Mouse (Mus musculus) stomach, embryonic 16.5 days (tissue): ENCODE measurements around the gene Anks1b. TPM values are rescaled to one million over a fixed set of nuclear protein-coding genes. Genes with fewer than 3 reads are reported as not detected.

Source experiments
- ATAC-seq: fragments of 200-750 bp; cut with Nextera tagmentation; 2 replicates; pipeline ENCODE4 v1.8.0; 2017; ENCODE audit warnings: moderate number of reproducible peaks, moderate TSS enrichment; ENCODE audit not compliant: insufficient read depth, low FRiP score
- H3K27ac ChIP-seq: fragments of 300-500 bp; sonication (generic); 2 replicates; pipeline ENCODE4 v1.5.1; 2014; ENCODE audit warnings: low read length
- H3K27me3 ChIP-seq: fragments of 300-500 bp; sonication (generic); 2 replicates; pipeline ENCODE4 v1.6.1; 2014; ENCODE audit warnings: low read length, control low read depth, mixed read lengths; ENCODE audit not compliant: control insufficient read depth, insufficient read depth
- H3K36me3 ChIP-seq: fragments of 300-500 bp; sonication (generic); 2 replicates; pipeline ENCODE4 v1.6.1; 2014; ENCODE audit warnings: low read length; ENCODE audit not compliant: control insufficient read depth, insufficient read depth
- H3K4me1 ChIP-seq: fragments of 300-500 bp; sonication (generic); 2 replicates; pipeline ENCODE4 v1.6.1; 2014; ENCODE audit warnings: low read length, control low read depth, mixed read lengths; ENCODE audit not compliant: control insufficient read depth, insufficient read depth
- H3K4me2 ChIP-seq: fragments of 300-500 bp; sonication (generic); 2 replicates; pipeline ENCODE4 v1.6.1; 2014; ENCODE audit warnings: low read depth, low read length, mixed read lengths
- H3K4me3 ChIP-seq: fragments of 300-500 bp; sonication (generic); replicated peaks from 2 replicates; pipeline ENCODE4 v1.5.1; 2014; ENCODE audit warnings: mild to moderate bottlenecking, low read length
- H3K9ac ChIP-seq: fragments of 300-500 bp; sonication (generic); 2 replicates; pipeline ENCODE4 v1.6.1; 2014; ENCODE audit warnings: low read length
- H3K9me3 ChIP-seq: fragments of 300-500 bp; sonication (generic); replicated peaks from 2 replicates; pipeline ENCODE4 v1.6.1; 2016; ENCODE audit warnings: low read length, control low read depth; ENCODE audit not compliant: control insufficient read depth
- WGBS: fragments of 180-500 bp; shearing (Covaris S2); extraction: QIAGEN DNeasy Blood & Tissue Kit; methylation state at CpG from one replicate; pipeline ENCODE4 v1.1.7; 2014; 5-methylcytosine and 5-hydroxymethylcytosine counted together
- polyA plus RNA-seq: library from polyadenylated mRNA; unstranded; fragments of >200 nt; fragmentation: Nextera tagmentation; extraction: Ambion mirVana; gene quantifications from 2 replicates; pipeline ENCODE4 v1.2.1, GENCODE M21; 2015

Anks1b gene
- polyA plus RNA-seq, 1 experiment from 2014 or later: 1.4 TPM

DNA sequence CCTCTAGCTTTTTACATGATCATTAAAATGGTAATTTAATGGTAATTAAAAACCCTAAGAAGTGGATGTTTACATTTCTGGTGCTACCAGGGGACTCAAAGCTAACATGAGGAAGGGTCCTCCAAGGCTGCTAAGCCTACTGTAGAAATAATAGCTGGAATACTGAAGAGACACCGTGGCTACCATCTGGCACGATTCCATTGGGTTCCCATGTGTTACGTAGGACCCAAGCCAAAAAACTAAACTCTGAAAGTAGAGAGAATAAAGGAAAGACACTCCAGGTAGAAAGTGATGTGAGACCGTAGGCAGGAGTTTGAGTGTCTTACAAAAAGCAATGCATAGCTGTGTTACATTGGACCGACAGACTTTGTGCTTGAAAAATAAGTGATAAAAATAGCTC is 317.1 kb downstream of the Anks1b start:
- ATAC-seq: no peak
- no peak overlapping the region for H3K4me3 ChIP-seq
- H3K36me3 ChIP-seq: no peaks in the 10 kb centered on the region
- H3K9me3 ChIP-seq: no peaks in the 10 kb centered on the region
- 63% methylated on average over 5 of the region's 5 CpGs for WGBS
- H3K4me2 ChIP-seq: no peak overlapping the region
- no peaks in the 10 kb centered on the region for H3K4me1 ChIP-seq
- H3K27ac ChIP-seq: no peak overlapping the region
- no peaks in the 10 kb centered on the region for H3K27me3 ChIP-seq
- H3K9ac ChIP-seq: no peak overlapping the region

GRCm38 (mm10) chr10:90196936-90197335 is 323.6 kb downstream of the Anks1b start:
- WGBS: 80% methylated on average over 5 of the region's 5 CpGs
- Histone ChIP-seq H3K27me3 (no peaks in the 10 kb centered on the region), H3K4me1 (no peaks in the 10 kb centered on the region), H3K27ac (no peak overlapping the region), H3K4me2 (no peak overlapping the region), H3K36me3 (no peaks in the 10 kb centered on the region), H3K9ac (no peak overlapping the region), H3K4me3 (no peak overlapping the region), H3K9me3 (no peaks in the 10 kb centered on the region)
- ATAC-seq: no peak

DNA sequence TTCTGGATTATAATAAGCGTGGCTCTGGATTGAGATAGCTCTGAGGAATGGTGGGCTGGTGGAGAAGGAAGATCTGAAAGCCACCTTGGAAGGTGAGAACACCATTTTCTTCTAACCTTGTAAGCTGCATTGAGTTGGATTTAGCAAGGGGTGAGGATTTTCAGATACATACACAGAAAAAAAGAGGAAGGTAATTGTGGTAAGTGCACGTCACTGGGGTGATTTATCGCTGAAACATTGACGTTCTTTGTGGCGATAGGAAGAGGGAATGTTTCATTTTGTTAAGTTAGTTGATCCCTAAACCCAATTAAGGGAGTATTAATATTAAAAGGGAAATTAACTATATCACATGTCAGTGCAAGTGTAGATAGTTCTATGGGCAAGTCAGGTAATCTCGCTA is 336.7 kb downstream of the Anks1b start:
- Histone ChIP-seq H3K4me1 (no peaks in the 10 kb centered on the region), H3K27me3 (no peaks in the 10 kb centered on the region), H3K36me3 (no peaks in the 10 kb centered on the region), H3K27ac (no peak overlapping the region), H3K9ac (no peak overlapping the region), H3K4me3 (no peak overlapping the region), H3K9me3 (no peaks in the 10 kb centered on the region), H3K4me2 (no peak overlapping the region)
- no peak for ATAC-seq
- 75% methylated on average over 6 of the region's 6 CpGs for WGBS

DNA sequence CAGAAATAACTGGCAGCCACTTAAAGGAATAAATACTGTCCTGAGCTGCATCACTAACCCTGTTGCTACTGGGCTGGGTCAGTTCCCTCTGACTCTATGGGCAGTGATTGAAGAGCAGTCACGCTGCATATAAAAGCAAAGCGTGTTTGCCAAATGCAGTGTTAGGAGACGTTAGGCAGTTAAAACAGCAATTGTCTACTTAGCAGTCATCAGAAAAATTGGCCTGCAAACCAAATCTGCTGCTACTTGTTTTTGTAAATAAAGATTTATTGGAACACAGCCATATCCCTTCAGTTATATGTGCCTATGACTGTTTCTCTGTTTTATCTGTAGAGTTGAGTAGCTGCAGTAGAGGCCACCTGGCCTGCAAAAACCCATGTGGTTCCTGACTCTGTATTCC is 347.2 kb downstream of the Anks1b start:
- Histone ChIP-seq H3K36me3 (no peaks in the 10 kb centered on the region), H3K4me1 (no peaks in the 10 kb centered on the region), H3K9me3 (no peaks in the 10 kb centered on the region), H3K4me3 (no peak overlapping the region), H3K4me2 (no peak overlapping the region), H3K9ac (no peak overlapping the region), H3K27ac (no peak overlapping the region), H3K27me3 (no peaks in the 10 kb centered on the region)
- 68% methylated on average over 3 of the region's 3 CpGs for WGBS
- ATAC-seq: no peak

DNA sequence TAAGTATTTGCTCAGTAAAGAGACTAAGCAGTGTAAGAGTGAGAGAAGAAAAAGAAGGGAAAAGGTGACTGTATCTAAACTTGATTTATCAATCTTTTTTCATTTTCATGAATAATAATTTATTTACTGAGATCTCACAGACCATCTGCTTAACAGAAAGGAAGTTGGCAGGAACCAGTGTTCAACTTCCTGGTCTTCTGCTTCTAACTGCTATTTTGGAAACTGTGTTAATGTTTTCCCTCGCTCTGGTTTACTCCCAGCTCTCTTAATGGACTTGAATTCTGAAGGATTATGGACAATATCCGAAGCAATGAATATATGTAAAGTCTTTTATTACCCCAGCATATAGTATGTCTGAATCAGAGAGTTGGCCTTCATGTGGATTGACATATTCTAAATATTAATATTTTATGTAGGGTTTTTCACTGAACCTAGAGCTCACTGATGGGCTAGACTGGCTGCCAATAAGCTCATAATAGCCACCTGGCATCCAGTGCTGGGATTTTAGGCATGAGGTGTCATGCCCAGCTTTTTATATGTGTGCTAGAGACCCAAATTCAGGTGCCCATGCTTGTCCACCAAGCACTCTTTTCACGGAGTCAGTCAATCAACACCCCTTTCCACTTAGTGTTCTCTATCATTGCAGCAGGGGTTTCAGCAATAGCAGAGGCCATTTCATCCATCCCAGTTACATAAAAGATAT is 349.6 kb downstream of the Anks1b start:
- H3K27ac ChIP-seq: no peak overlapping the region
- no peak overlapping the region for H3K4me3 ChIP-seq
- H3K27me3 ChIP-seq: no peaks in the 10 kb centered on the region
- H3K4me2 ChIP-seq: no peak overlapping the region
- no peaks in the 10 kb centered on the region for H3K4me1 ChIP-seq
- H3K9me3 ChIP-seq: no peaks in the 10 kb centered on the region
- no peaks in the 10 kb centered on the region for H3K36me3 ChIP-seq
- no peak overlapping the region for H3K9ac ChIP-seq
- 75% methylated on average over 3 of the region's 3 CpGs for WGBS
- no peak for ATAC-seq

DNA sequence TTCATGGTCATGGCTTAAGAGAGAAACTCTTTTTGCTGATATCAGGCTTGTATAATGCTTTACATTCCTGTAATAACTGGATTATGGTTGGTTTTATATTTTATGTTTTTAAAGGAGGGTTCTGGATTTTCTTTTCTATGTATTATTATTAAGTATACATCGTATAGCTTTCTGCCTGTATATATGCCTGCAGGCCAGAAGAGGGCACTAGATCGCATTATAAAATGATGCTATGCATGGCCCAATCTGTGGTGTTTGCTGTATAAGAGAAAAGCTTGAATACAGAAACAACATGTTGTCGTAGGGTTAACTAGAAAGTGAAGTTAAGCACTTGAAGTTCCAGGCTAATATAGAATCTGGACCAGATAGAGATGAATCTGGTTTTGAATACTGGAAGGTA is 362.0 kb downstream of the Anks1b start:
- WGBS: 72% methylated on average over 3 of the region's 3 CpGs
- Histone ChIP-seq H3K4me3 (no peak overlapping the region), H3K4me1 (no peaks in the 10 kb centered on the region), H3K4me2 (no peak overlapping the region), H3K36me3 (no peaks in the 10 kb centered on the region), H3K9me3 (no peaks in the 10 kb centered on the region), H3K9ac (no peak overlapping the region), H3K27ac (no peak overlapping the region), H3K27me3 (no peaks in the 10 kb centered on the region)
- ATAC-seq: no peak

- H3K4me2 ChIP-seq: no peak overlapping the region
- H3K4me3 ChIP-seq: no peak overlapping the region
- no peak for ATAC-seq
- H3K9me3 ChIP-seq: no peaks in the 10 kb centered on the region
- no peaks in the 10 kb centered on the region for H3K36me3 ChIP-seq
- 80% methylated on average over 3 of the region's 3 CpGs for WGBS
- H3K9ac ChIP-seq: no peak overlapping the region
- no peaks in the 10 kb centered on the region for H3K27me3 ChIP-seq
- H3K4me1 ChIP-seq: no peaks in the 10 kb centered on the region
- H3K27ac ChIP-seq: no peak overlapping the region
Observed at GRCm38 (mm10) chr10:90237290-90237689, 364.0 kb downstream of the Anks1b start.

GRCm38 (mm10) chr10:90258944-90259714 is 385.8 kb downstream of the Anks1b start:
- H3K9ac ChIP-seq: no peak overlapping the region
- ATAC-seq: no peak
- no peaks in the 10 kb centered on the region for H3K9me3 ChIP-seq
- WGBS: 44% methylated on average over 3 of the region's 3 CpGs
- H3K36me3 ChIP-seq: no peaks in the 10 kb centered on the region
- H3K27ac ChIP-seq: no peak overlapping the region
- no peaks in the 10 kb centered on the region for H3K27me3 ChIP-seq
- no peak overlapping the region for H3K4me3 ChIP-seq
- no peak overlapping the region for H3K4me2 ChIP-seq
- no peaks in the 10 kb centered on the region for H3K4me1 ChIP-seq

- H3K4me3 ChIP-seq: no peak overlapping the region
- no peaks in the 10 kb centered on the region for H3K4me1 ChIP-seq
- H3K36me3 ChIP-seq: no peaks in the 10 kb centered on the region
- H3K4me2 ChIP-seq: no peak overlapping the region
- no peak overlapping the region for H3K9ac ChIP-seq
- H3K9me3 ChIP-seq: no peaks in the 10 kb centered on the region
- H3K27ac ChIP-seq: no peak overlapping the region
- no peak for ATAC-seq
- no peaks in the 10 kb centered on the region for H3K27me3 ChIP-seq
- 88% methylated on average over 1 of the region's 1 CpGs for WGBS
Observed at GRCm38 (mm10) chr10:90271321-90271720, 398.0 kb downstream of the Anks1b start.
